Mouse (Mus musculus): Measurements from ENCODE around the gene Ank.

The Ank gene

GRCm38 (mm10) chr15:27613255-27613654 is 146.8 kb downstream of the Ank start:
- DNase-seq, result no peak

- DNase-seq, result no peak
Observed at GRCm38 (mm10) chr15:27616159-27616558, 149.7 kb downstream of the Ank start.

- no peak for DNase-seq
Observed at GRCm38 (mm10) chr15:27617227-27617626, 150.8 kb downstream of the Ank start.

- DNase-seq, result no peak
Observed at GRCm38 (mm10) chr15:27618778-27619533, 152.5 kb downstream of the Ank start.

GRCm38 (mm10) chr15:27619683-27620082 is 153.2 kb downstream of the Ank start:
- DNase-seq, result peak; percentile 63 to 84

- peak in 1 of 2 experiments; percentile 20 for DNase-seq
Observed at GRCm38 (mm10) chr15:27620475-27621185, 154.2 kb downstream of the Ank start.

- DNase-seq, result no peak
Observed at GRCm38 (mm10) chr15:27623286-27623685, 156.8 kb downstream of the Ank start.

GRCm38 (mm10) chr15:27625014-27625889 is 158.8 kb downstream of the Ank start:
- DNase-seq, result no peak

GRCm38 (mm10) chr15:27625890-27626255 is 159.4 kb downstream of the Ank start:
- DNase-seq, result peak in 1 of 2 experiments; percentile 12

- DNase-seq, result no peak
Observed at GRCm38 (mm10) chr15:27626314-27626713, 159.8 kb downstream of the Ank start.

GRCm38 (mm10) chr15:27627794-27628193 is 161.3 kb downstream of the Ank start:
- no peak for DNase-seq

GRCm38 (mm10) chr15:27629046-27629445 is 162.6 kb downstream of the Ank start:
- no peak for DNase-seq

GRCm38 (mm10) chr15:27629800-27630600 is 163.5 kb downstream of the Ank start:
- DNase-seq, result peak; percentile 22 to 48

- DNase-seq, result peak; percentile 98 to 99
Observed at GRCm38 (mm10) chr15:27630601-27631383, 164.3 kb downstream of the Ank start, which contains the start of gene Otulin. Gene Otulin, minus strand, starts transcription at chr15:27630693.

- peak; percentile 49 to 63 for DNase-seq
Observed at GRCm38 (mm10) chr15:27633941-27634900, 167.7 kb downstream of the Ank start.

GRCm38 (mm10) chr15:27641171-27641570 is 174.7 kb downstream of the Ank start:
- DNase-seq, result no peak

GRCm38 (mm10) chr15:27642895-27643294 is 176.4 kb downstream of the Ank start:
- DNase-seq, result peak; percentile 59 to 67

All from kidney, postnatal 25 days (tissue).